Mouse (Mus musculus): ENCODE data around the gene Arhgef18. TPM values are rescaled to one million over a fixed set of nuclear protein-coding genes. Genes with fewer than 3 reads are reported as not detected.

Gene Arhgef18
- polyA plus RNA-seq, 1 experiment from 2014 or later = 11.7 TPM

DNA sequence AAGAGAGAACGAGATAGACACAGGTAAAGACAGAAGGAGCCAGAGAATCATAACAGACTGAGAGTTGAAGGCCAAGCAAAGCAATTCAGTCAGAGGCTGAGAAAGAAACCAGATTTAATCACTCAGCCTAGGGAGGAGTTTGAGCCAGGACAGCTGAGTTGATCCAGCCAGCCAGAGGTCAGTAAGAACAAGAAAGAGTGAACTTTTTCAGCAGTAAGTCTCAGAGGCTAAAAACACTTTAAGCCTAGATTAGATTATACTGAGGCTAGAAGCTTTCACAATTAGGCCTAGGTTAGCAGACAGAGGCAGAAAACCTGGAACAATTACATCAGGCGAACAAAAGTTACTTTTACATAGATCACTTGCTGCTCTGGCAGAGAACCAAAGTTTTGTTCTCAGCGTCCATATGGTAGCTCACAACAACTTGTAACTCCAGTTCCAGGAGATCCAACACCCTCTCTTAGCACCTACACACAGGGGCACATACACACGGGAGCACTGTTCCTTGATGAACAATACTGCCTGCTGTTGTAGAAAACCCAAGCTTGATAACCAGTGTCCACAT lies 87.5 kb downstream of the Arhgef18 start:
- H3K4me3 ChIP-seq (ENCODE audit: low read length) = no peak overlapping the region
- WGBS = 50% methylated on average over 4 of the region's 4 CpGs

DNA sequence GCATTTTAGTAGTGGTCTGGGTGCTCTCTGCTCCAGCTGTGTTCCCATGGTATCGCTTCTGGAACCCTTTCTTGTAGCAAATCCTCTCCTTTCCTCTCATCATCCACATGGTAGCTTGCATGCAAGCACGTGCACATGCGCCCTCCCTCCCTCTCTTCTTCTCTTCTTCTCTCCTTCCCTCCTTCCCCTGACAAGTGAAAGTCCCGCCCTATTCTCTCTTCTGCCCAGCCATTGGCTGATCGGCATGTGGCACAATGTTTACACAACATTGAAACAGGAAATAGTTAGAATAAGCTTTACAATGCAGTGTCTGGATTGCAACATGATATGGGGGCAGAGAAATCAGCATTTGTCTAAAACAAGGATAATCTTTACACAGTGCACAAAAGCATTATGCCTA lies 88.8 kb downstream of the Arhgef18 start:
- no peaks in the 10 kb centered on the region for H3K4me1 ChIP-seq (ENCODE audit: control insufficient read depth, insufficient read depth, low read length)
- WGBS = 72% methylated on average over 5 of the region's 5 CpGs
- ATAC-seq (ENCODE audit: low FRiP score, low TSS enrichment) = no peak

More for the DNA sequence above, 87.5 kb downstream of the Arhgef18 start:
- no peak overlapping the region for H3K27ac ChIP-seq (ENCODE audit: low read depth, low read length)
- H3K9ac ChIP-seq (ENCODE audit: low read depth, low read length) = no peak overlapping the region
- ATAC-seq (ENCODE audit: low FRiP score, low TSS enrichment) = no peak
- no peaks in the 10 kb centered on the region for H3K36me3 ChIP-seq (ENCODE audit: control insufficient read depth, insufficient read depth, low read length)
- H3K4me1 ChIP-seq (ENCODE audit: control insufficient read depth, insufficient read depth, low read length) = no peaks in the 10 kb centered on the region
- H3K9me3 ChIP-seq (ENCODE audit: control insufficient read depth, low read length) = no peaks in the 10 kb centered on the region
- no peaks in the 10 kb centered on the region for H3K27me3 ChIP-seq (ENCODE audit: control insufficient read depth, insufficient read depth, low read length)
- no peak overlapping the region for H3K4me2 ChIP-seq (replicated peaks; ENCODE audit: low read depth, low read length)

DNA sequence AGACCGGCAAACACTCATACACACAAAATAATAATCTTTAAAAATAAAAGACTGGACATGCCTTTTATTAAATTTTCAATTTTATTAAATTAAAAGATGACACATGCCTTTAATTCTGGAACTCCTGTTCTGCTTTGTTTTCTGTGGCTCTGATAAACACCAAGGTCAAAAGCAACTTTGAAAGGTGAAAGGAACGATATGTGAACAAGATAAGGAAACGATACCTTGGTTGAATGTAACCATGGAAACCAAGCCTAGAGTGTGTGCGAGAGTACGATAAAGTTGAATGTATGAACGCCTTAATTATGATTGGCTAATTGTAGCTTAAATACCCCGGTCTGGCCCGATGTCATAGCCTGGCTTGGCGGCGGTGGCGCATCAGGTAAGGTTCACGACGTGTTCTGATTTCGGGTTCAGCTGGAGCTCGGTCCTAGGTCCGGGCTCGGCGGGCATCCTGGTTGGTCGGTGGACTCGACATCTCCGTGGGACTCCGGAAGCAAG lies 89.5 kb downstream of the Arhgef18 start:
- ATAC-seq (ENCODE audit: low FRiP score, low TSS enrichment) = no peak
- Histone ChIP-seq H3K9ac (ENCODE audit: low read depth, low read length) (no peak overlapping the region), H3K4me2 (replicated peaks; ENCODE audit: low read depth, low read length) (no peak overlapping the region), H3K36me3 (ENCODE audit: control insufficient read depth, insufficient read depth, low read length) (no peaks in the 10 kb centered on the region), H3K27me3 (ENCODE audit: control insufficient read depth, insufficient read depth, low read length) (no peaks in the 10 kb centered on the region), H3K27ac (ENCODE audit: low read depth, low read length) (no peak overlapping the region), H3K9me3 (ENCODE audit: control insufficient read depth, low read length) (no peaks in the 10 kb centered on the region), H3K4me3 (ENCODE audit: low read length) (no peak overlapping the region), H3K4me1 (ENCODE audit: control insufficient read depth, insufficient read depth, low read length) (no peaks in the 10 kb centered on the region)
- 90% methylated on average over 22 of the region's 22 CpGs for WGBS

More for the DNA sequence above, 88.8 kb downstream of the Arhgef18 start:
- Histone ChIP-seq H3K36me3 (ENCODE audit: control insufficient read depth, insufficient read depth, low read length) (no peaks in the 10 kb centered on the region), H3K4me2 (replicated peaks; ENCODE audit: low read depth, low read length) (no peak overlapping the region), H3K27ac (ENCODE audit: low read depth, low read length) (no peak overlapping the region), H3K4me3 (ENCODE audit: low read length) (no peak overlapping the region), H3K27me3 (ENCODE audit: control insufficient read depth, insufficient read depth, low read length) (no peaks in the 10 kb centered on the region), H3K9me3 (ENCODE audit: control insufficient read depth, low read length) (no peaks in the 10 kb centered on the region), H3K9ac (ENCODE audit: low read depth, low read length) (no peak overlapping the region)

DNA sequence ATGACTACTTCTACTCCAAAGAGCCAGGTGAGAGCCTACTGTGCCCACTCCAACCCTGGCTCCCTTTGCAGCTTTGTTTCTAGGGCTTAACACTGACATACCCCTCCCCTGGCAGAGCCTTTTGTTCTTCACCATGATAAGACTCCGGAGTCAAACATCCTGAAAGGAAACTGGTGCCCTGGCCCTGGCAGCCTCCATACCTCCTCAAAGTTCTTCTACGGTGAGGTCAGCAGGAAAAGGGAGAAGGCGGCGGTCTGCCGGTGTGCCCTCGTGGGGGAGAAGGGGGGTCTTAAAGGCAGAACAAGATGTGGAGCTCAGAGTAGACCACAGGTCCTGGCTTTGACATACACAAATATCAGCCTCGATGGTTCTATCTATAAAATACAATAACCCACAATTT lies 90.7 kb downstream of the Arhgef18 start:
- Histone ChIP-seq H3K27ac (ENCODE audit: low read depth, low read length) (no peak overlapping the region), H3K27me3 (ENCODE audit: control insufficient read depth, insufficient read depth, low read length) (no peaks in the 10 kb centered on the region), H3K36me3 (ENCODE audit: control insufficient read depth, insufficient read depth, low read length) (no peaks in the 10 kb centered on the region), H3K9ac (ENCODE audit: low read depth, low read length) (no peak overlapping the region), H3K4me1 (ENCODE audit: control insufficient read depth, insufficient read depth, low read length) (no peaks in the 10 kb centered on the region), H3K4me2 (replicated peaks; ENCODE audit: low read depth, low read length) (no peak overlapping the region), H3K9me3 (ENCODE audit: control insufficient read depth, low read length) (no peaks in the 10 kb centered on the region), H3K4me3 (ENCODE audit: low read length) (no peak overlapping the region)
- no peak for ATAC-seq (ENCODE audit: low FRiP score, low TSS enrichment)
- whole genome bisulfite sequencing = 91% methylated on average over 7 of the region's 7 CpGs

DNA sequence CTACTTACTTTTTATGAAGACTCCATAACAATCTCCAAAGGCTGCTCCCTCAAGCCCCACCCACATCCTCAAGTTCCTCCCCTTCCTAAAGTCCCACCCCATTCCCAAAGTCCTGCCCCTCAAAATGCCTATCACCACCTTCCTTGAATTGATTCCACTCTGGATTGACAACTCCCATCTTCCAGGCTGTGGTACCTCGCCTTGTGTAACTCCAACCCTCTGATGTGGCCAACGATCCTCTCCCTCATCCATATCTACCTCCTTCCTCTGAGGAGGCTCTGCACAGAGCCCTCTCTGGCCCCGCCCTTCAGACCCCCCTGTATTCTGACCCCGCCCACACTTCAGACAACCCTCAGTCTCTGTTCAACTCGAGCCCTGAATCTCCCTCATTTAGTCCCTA lies 92.4 kb downstream of the Arhgef18 start:
- WGBS = 23% methylated on average over 5 of the region's 5 CpGs
- H3K27ac ChIP-seq (ENCODE audit: low read depth, low read length) = no peak overlapping the region
- 0 out of 2 replicates have a peak, but pooled peaks have one; percentile 33 for ATAC-seq (ENCODE audit: low FRiP score, low TSS enrichment)
- no peak overlapping the region for H3K4me2 ChIP-seq (replicated peaks; ENCODE audit: low read depth, low read length)
- no peak overlapping the region for H3K4me3 ChIP-seq (ENCODE audit: low read length)
- no peaks in the 10 kb centered on the region for H3K4me1 ChIP-seq (ENCODE audit: control insufficient read depth, insufficient read depth, low read length)
- no peaks in the 10 kb centered on the region for H3K27me3 ChIP-seq (ENCODE audit: control insufficient read depth, insufficient read depth, low read length)
- no peaks in the 10 kb centered on the region for H3K9me3 ChIP-seq (ENCODE audit: control insufficient read depth, low read length)
- H3K36me3 ChIP-seq (ENCODE audit: control insufficient read depth, insufficient read depth, low read length) = no peaks in the 10 kb centered on the region
- H3K9ac ChIP-seq (ENCODE audit: low read depth, low read length) = no peak overlapping the region

DNA sequence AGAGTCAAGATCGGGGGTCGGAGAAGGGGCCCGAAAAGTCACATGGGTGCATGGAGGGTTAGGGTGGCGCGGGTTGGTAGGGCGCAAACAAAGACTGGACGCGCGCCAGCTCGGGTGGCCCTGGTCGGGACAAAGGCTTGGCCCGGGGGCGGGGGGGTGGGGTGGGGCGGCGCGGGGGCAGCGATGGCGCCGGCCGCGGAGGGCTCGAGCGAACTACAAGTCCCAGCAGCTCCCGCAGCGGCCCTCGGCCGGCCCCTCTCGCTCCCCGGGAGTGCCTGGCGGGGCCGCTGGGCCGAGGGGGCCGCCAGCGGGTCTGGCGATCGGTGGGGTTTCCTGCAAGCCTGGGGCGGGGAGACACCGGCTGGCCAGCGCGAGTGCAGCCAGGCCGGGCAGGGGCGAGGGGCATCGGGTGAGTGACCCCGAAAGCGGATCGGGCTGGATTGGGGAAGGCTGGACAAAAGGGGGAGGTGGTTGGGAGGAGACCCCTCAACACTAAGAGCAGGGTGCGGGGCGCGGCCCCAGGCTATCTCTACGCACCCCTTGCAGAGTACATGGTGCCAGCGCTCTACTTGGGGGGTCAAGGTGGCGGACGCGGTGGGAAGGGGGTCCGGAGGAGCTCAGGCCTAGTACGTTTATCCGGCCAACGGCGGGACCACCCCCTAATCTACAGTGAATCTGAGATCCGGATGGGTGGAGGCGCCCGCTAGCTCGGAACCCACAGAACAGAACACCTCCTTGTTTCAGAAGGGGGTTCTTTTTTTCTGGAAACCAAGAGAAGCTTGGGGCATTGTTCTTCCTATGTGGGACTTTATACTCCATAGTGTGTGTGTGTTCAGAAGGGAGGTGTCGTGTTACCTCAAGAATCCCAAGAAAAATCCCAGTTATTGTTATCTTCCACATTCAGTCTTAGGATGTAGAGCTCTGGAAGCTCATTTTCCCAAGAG lies 100.4 kb downstream of the Arhgef18 start, which contains the start of gene Zfp358:
Gene Zfp358 (plus strand): TSS at position 238 of the 944 bp plus-strand sequence.
- WGBS = under 1% methylated on average over 48 of the region's 64 CpGs
- Histone ChIP-seq H3K4me2 (replicated peaks; ENCODE audit: low read depth, low read length) (peak within 1 kb of the TSS; percentile 51), H3K27me3 (ENCODE audit: control insufficient read depth, insufficient read depth, low read length) (no peaks in the 10 kb centered on the region), H3K36me3 (ENCODE audit: control insufficient read depth, insufficient read depth, low read length) (peaks cover 31% of the 10 kb centered on the region), H3K27ac (ENCODE audit: low read depth, low read length) (peak within 1 kb of the TSS; percentile 84), H3K4me1 (ENCODE audit: control insufficient read depth, insufficient read depth, low read length) (no peaks in the 10 kb centered on the region), H3K4me3 (ENCODE audit: low read length) (peak within 1 kb of the TSS; percentile 78), H3K9ac (ENCODE audit: low read depth, low read length) (peak within 1 kb of the TSS; percentile 98), H3K9me3 (ENCODE audit: control insufficient read depth, low read length) (peaks cover 11% of the 10 kb centered on the region)
- peak; percentile 94 for ATAC-seq (ENCODE audit: low FRiP score, low TSS enrichment)

DNA sequence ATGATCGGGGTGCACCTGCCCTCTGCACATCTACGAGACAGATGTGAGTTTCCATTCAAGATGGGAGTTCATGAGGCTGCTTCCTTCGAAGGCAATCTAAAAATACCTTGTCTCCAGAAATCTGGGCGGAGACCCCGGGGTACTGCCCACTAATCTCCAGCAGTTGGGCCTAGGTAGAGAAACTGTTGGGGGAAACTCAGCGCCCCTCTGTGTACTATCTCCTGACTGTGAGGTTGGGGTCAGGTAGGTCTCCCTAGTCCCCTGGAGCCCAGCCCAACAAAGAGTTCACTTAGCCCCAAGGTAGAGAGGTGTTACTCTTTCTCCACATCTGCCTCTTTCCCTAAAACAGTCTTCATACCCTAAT lies 101.0 kb downstream of the Arhgef18 start:
- Histone ChIP-seq H3K27me3 (ENCODE audit: control insufficient read depth, insufficient read depth, low read length) (no peaks in the 10 kb centered on the region), H3K4me2 (replicated peaks; ENCODE audit: low read depth, low read length) (peak overlapping the region; percentile 51), H3K27ac (ENCODE audit: low read depth, low read length) (no peak overlapping the region; the same call in 1 of the 2 replicates), H3K9ac (ENCODE audit: low read depth, low read length) (peak overlapping the region; percentile 98), H3K9me3 (ENCODE audit: control insufficient read depth, low read length) (peaks cover 11% of the 10 kb centered on the region), H3K4me3 (ENCODE audit: low read length) (peak overlapping the region; percentile 78), H3K36me3 (ENCODE audit: control insufficient read depth, insufficient read depth, low read length) (peaks cover 31% of the 10 kb centered on the region), H3K4me1 (ENCODE audit: control insufficient read depth, insufficient read depth, low read length) (no peaks in the 10 kb centered on the region)
- ATAC-seq (ENCODE audit: low FRiP score, low TSS enrichment) = 0 out of 2 replicates have a peak, but pooled peaks have one; percentile 6
- 40% methylated on average over 6 of the region's 6 CpGs for WGBS

DNA sequence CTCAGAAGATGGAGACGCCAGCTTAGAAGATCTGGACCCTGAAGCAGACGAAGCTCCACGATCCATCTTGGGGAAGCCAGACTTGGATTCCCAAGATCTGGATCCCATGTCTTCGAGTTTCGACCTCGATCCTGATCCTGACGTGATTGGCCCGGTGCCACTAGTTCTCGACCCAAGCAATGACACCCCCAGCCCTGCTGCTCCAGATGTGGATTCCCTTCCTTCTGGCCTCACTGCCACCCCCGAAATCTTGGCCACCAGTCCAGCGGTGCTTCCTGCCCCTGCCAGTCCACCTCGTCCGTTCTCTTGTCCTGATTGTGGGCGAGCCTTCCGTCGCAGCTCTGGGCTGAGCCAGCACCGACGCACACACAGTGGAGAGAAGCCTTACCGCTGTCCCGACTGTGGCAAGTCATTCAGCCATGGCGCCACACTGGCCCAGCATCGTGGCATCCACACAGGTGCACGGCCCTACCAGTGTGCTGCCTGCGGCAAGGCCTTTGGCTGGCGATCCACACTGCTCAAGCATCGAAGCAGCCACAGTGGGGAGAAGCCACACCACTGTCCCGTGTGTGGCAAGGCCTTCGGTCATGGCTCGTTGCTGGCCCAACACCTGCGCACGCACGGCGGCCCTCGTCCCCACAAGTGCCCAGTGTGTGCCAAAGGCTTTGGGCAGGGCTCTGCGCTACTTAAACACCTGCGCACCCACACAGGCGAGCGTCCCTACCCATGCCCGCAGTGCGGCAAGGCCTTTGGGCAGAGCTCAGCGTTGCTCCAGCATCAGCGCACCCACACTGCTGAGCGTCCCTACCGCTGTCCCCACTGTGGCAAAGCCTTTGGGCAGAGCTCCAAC lies 103.0 kb downstream of the Arhgef18 start:
- no peak overlapping the region for H3K4me3 ChIP-seq (ENCODE audit: low read length)

More for the DNA sequence above, 103.0 kb downstream of the Arhgef18 start:
- Histone ChIP-seq H3K4me1 (ENCODE audit: control insufficient read depth, insufficient read depth, low read length) (0 out of 2 replicates have a peak, but pooled peaks cover under 1% of the 10 kb centered on the region), H3K27me3 (ENCODE audit: control insufficient read depth, insufficient read depth, low read length) (no peaks in the 10 kb centered on the region), H3K27ac (ENCODE audit: low read depth, low read length) (no peak overlapping the region), H3K9ac (ENCODE audit: low read depth, low read length) (no peak overlapping the region), H3K4me2 (replicated peaks; ENCODE audit: low read depth, low read length) (no peak overlapping the region), H3K9me3 (ENCODE audit: control insufficient read depth, low read length) (peaks cover 11% of the 10 kb centered on the region), H3K36me3 (ENCODE audit: control insufficient read depth, insufficient read depth, low read length) (peaks cover 31% of the 10 kb centered on the region)
- ATAC-seq (ENCODE audit: low FRiP score, low TSS enrichment) = no peak
- WGBS = 95% methylated on average over 44 of the region's 44 CpGs

Data from kidney, embryonic 14.5 days (tissue).